Mouse (Mus musculus) A20 (cell line): ENCODE measurements around the gene Hcfc2.

ENCODE experiments used
- DNase-seq: peaks from one replicate; pipeline ENCODE4 v3.0.0-alpha.2; 2011; ENCODE audit warnings: low read depth, low spot score

The Hcfc2 gene

DNA sequence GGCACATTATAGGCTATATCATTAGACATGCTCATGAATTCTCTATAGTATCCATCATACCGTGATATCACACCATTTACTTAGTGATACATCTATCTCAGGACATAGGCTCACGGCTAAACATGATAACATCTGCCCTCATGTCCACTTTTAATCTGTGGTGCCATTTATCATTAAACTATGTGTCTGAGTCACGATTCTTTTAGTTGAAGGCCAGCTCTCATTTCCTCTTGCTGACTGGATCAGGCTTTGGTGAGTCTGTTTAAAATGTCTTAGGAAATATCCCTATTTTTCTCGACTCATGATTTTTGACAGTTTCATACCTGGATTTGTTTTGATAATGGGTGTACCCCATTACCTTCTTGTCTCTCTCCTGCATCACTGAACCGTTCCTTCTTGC lies at the start of gene Hcfc2:
Gene Hcfc2 (plus strand): TSS at position 205 of the 400 bp plus-strand sequence.
- no peak for DNase-seq

GRCm38 (mm10) chr10:82647205-82647811 lies 48.7 kb upstream of the Hcfc2 start:
- no peak for DNase-seq

DNA sequence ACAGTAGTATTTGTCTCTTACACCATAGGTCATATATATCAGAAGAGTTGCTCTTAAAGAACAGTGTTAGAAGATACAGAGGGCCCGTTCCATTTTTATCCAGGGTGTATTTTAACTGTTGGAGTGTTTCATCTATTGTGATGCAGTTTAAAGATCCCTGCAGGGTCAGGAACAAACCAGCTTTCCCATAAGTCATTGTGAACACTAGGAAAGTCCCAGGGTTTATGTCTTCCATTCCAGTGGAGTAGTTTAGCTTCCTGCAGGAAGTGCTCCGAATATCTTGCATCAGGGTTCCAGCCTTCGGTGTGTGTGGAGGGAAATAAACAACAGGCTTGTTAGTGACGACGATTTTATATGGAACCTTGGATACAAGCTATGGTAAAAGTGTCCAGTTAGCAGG lies 44.7 kb upstream of the Hcfc2 start:
- DNase-seq, result no peak

GRCm38 (mm10) chr10:82652625-82653024 lies 43.3 kb upstream of the Hcfc2 start:
- no peak for DNase-seq

DNA sequence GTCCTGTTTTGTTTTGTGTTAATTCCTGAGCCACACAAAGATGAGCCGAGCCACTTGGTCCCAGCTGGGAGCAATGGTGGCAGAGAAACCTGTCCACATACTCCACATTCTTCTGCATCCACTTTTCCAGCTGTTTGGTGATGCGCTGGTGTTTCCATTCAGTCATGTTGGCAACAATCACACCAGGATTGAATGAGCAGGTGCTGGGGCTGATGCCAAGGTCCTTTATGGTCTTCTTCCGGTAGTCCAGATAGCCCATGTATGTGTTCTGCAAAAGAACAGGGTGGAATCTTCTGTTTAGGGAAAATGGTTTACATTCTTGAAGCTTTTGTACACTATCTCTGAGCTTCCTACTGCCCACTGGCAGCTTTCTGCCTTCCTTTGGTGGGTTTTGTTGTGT lies 41.4 kb upstream of the Hcfc2 start:
- no peak for DNase-seq

DNA sequence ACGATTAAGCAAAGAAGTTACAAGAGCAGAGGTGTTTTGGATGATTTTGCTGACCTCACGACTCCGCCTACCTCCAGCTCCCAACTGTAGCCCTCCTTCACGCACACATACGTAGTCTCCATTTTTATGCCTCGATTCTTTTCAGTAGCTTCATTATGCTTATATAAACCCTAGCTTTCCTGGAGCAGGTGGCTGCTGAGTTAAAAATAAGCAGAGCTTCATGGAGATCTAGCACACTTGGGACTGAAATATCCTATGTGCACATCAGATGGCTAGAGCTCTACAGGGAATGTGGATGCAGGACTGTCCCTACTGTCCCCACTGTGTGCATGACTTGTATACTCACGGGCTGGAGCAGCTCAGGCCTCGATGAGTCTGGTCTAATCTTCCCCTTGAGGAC lies 34.1 kb upstream of the Hcfc2 start:
- DNase-seq, result no peak

DNA sequence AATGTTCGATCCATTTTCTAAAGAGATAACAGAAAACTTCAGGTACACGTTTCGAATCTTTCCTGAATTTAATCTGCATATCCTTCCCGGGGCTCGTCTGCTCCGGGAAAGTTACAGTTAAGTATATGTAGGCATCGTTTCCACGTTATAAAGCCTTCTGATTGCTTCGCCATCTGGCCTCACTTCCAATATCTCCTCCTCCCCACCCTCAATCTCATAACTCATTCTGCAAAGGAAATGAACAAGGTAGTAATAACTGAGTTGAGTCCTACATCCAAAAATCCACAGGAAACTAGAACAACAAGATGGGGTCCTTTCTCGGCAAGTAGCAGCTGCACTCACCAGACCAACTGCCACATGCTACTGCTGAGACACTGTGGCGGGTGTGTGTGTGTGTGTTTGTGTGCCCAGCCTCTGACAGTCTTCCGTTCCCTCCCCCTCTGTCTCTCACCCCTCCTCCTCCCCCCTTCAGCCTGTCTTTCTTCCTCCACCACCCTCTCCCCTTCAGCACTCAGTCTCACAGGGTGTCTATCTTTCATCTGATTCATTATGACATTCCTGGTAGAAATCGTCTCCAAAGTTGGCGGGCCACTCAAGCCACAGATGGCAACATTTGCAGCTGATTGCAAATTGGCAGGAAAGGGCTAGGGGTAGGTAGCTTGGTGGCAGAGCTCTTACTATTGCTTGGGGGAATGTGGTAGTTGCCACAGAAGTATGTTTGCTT lies 33.5 kb upstream of the Hcfc2 start:
- no peak for DNase-seq

DNA sequence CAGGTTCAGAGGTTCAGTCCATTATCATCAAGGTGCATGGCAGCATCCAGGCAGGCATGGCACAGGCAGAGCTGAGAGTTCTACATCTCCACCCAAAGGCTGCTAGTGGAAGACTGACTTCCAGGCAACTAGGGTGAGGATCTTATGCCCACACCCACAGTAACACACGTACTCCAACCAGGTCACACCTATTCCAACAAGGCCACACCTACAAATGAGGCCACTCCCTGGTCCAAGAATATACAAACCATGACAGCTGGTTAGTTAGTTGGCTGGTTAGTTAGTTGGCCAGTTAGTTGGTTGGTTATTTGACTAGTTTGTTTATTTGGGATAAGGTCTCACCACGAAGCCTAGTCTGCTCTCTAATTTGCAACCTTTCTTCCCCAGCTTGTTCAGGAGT lies 32.7 kb upstream of the Hcfc2 start:
- DNase-seq, result no peak

DNA sequence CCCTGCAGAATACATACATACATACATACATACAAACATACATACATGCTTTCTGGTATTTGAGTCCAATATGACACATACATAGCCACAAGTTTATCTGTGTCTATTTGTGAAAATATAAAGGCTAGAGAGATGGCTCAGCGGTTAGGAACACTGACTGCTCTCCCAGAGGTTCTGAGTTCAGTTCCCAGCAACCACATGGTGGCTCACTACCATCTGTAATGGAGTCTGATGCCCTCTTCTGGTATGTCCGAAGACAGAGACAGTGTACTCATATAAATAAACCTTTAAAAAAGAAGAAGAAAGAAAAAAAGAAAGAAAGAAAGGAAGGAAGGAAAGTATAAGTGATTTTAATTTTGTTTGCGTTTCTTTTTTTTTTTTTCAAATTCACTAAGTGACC lies 30.0 kb upstream of the Hcfc2 start:
- peak; percentile 28 for DNase-seq

DNA sequence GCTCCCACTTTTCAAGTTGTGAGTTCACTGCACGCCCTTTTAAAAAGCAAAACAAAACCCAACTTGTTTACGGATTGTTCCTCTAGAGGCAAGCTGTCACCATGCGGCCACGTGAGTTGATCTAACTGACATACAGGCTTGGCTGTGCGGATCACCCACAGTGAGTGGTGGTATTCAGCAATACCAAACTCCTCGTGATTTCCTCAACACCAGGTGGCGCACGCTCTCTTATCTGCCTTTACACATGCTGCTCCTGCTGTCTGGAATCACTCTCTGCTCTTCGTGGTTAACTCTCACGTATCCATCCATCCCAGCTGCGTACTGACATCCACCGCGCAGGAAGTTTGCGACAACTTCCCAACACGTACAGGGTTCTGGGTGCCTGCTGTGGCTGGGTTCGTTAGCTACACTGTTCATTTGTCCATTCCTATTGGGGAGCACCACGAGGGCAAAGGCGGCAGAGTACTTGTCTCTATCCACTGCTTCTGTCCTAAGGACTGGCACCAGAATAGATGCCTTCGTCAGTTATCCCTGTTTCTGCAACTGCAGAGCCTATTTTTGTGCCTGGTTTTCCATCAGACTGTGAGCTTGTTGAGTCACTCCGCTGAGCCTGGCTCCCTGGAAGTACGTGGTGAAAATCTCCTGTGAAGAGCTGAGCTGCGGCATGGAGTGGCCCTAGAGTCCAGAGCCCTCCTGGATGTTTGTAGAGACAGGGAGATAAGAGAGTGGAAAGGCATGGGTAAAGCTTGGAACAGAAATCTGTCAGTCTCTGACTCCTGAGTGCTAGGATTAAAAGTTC lies 29.3 kb upstream of the Hcfc2 start:
- DNase-seq, result peak; percentile 82

DNA sequence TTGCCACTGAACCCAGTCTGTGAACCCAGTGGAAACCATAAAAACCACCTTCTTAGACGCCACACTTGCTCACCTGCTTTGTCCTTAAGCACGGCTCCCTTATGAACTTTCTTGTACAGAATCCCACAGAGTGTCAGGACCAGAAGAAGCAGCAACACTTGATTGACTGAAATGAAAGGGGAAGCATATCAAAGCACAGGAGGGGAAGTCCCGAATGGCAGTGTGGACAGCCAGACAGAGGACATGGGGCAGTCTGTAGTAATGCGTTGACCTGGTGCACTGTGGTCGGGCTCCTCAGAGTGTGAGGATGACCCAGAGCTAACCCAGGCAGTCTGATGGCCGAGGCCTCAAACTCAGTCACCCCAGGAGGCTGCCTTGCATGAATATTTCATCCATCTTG lies 25.8 kb upstream of the Hcfc2 start:
- DNase-seq, result peak; percentile 22

GRCm38 (mm10) chr10:82676949-82677348 lies 19.0 kb upstream of the Hcfc2 start:
- DNase-seq, result no peak

- DNase-seq, result no peak
Measured at GRCm38 (mm10) chr10:82680769-82681168, 15.2 kb upstream of the Hcfc2 start.

DNA sequence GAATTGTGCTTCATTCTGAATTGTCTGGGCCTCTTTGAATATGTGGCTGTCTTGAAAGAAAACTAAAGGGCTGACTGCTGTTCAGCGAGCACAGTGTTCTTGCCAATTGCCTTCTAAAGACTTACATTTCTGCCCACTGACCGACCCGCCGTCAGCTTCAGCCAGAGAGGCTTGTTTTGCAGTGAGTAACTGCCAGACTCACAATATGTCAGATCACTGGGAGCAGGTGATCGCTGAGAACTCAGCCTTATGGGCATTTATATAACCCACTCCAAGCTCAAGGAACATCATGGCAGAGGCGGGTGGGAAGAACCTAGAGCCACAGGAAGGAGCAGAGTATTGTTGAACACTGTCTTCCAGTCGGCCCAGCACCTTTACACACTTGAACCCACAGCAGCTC lies 14.3 kb upstream of the Hcfc2 start:
- DNase-seq, result no peak

DNA sequence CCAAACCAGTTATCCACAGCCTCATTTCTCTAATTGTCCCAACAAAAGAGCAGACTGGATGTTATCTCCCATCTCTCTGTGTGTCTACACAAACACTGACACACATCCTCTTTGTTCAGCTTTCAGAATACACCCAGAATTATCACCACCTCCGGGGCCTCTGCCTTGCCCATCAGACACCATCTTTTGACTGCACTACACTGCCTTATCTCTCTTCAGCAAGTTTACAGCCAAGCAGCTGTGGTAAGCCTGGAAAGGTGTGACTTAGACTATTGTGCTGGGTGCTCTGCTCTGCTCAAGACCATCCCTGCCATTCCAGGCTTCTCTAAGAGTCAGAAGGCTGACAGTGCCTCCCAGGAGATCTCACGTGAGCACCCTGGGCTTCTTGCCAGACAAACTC lies 10.5 kb upstream of the Hcfc2 start:
- no peak for DNase-seq

DNA sequence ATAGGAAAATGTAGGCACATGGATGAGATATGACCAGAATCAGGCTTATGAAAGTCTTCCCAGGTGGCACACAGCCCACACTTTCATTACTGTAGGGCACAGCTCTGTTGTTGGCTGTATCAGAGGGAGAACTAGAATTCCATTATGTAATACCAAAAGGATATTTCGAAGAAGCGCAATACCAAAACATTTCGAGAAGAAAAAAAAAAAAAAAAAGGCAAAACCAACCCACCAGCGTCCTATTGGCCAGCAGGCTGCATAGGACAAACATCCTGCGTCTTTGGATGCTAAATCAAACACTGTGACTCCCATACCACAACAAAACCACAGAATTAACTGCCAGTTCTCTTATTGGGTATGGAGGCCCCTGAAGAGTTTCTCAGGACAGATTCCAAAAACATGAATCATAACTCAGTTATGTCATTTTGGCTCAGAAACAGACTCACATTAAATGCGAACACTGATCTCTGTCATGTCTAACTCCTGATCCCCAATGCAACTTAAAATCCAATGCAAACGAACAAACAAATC lies 6.2 kb upstream of the Hcfc2 start:
- DNase-seq, result no peak

GRCm38 (mm10) chr10:82690494-82690893 lies 5.5 kb upstream of the Hcfc2 start, which contains the start of gene Glt8d2:
Gene Glt8d2 (minus strand): TSS chr10:82690650.
- DNase-seq, result no peak

DNA sequence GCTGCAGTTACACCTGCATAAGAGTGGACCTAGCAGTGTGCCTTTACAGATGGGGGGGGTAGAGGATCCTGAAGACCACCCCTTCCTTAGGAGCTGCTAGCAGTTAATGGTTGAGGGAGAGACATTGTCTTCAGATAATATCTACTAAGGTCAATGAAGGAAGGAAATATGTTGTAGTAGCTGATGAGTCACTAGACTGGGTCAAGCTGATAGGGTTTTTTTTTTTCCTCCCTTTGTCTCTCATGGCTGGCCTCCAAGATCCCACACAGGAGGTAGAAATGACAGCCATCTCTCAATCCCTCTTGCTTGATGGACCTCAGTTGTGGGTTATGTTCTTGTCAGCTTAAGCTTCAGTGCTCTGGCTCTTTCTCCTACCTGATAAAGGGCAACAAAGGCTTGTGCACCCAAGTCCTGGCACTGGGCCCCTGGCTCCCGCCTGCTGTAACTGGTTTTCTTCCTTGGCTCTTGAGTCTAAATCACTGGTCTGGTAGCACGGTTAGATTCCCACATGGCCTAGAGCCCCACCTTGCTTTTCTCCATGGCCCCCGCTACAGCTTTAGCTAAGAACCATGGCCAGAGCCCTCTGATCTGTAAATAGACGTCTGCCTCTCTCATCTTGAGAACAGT lies 606 bp downstream of the Hcfc2 start:
- DNase-seq, result no peak

GRCm38 (mm10) chr10:82697305-82697898 lies 1.4 kb downstream of the Hcfc2 start:
- peak; percentile 63 for DNase-seq

GRCm38 (mm10) chr10:82698712-82699261 lies 2.8 kb downstream of the Hcfc2 start:
- peak; percentile 91 for DNase-seq

GRCm38 (mm10) chr10:82699296-82699941 lies 3.5 kb downstream of the Hcfc2 start:
- DNase-seq, result peak; percentile 80
